Mouse (Mus musculus) layer of hippocampus, adult 18-20 months (tissue): ENCODE measurements around the gene Cmc2. TPM values are rescaled to one million over a fixed set of nuclear protein-coding genes. Genes with fewer than 3 reads are reported as not detected.

ENCODE experiments used
- DNase-seq, 2 experiments: peaks; one replicate each; pipeline ENCODE4 v3.0.0; 2022; ENCODE audit warnings: low spot score in 2 of 2
- total RNA-seq, 2 experiments: library from RNA; stranded (reverse); gene quantifications; 2 replicates each; pipeline ENCODE4 v1.2.3; 2021

Cmc2 gene
- total RNA-seq, 2 experiments from 2014 or later: 11.6 to 14.7 TPM

GRCm38 (mm10) chr8:116852042-116852441 is 69.2 kb downstream of the Cmc2 start:
- DNase-seq: no peak

- no peak for DNase-seq
Measured at GRCm38 (mm10) chr8:116848042-116848441, 73.2 kb downstream of the Cmc2 start.

DNA sequence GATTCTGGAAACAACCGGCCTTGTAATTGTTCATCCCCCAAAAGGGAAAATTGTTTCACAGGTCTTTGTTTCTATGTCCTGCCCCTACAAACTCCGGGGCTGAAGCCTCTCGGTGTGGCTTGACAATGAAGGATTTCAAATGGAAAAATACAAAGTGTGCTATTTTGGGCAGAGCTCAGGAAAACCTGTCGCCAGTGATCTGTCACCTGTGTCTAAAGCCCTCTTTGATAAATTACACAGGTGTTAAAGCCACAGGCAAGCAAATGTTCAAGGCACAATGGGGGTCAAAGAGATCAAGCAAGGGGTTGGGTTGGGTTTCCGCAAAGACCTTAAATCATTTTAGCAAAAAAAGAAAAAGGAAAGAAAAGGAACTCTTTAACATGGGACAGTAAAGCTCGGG is 78.6 kb downstream of the Cmc2 start:
- DNase-seq: no peak

Other genes with a start within 250 kb of the Cmc2 start
- 10 to 100 TPM in 1 of 2 experiments, 1 to 10 TPM in 1; 9.5 to 10.6 TPM for gene Cdyl2, start 188.5 kb downstream of the Cmc2 start, total RNA-seq
- 1 to 10 TPM in 1 of 2 experiments, under 1 TPM in 1; 0.81 to 1.2 TPM for gene Cenpn, start 275 bp upstream of the Cmc2 start, total RNA-seq
- gene Atmin, start 21.9 kb upstream of the Cmc2 start, total RNA-seq: 10 to 100 TPM; 43.9 to 47.8 TPM
- gene 1700030J22Rik, start 57.5 kb upstream of the Cmc2 start, total RNA-seq: 10 to 100 TPM in 1 of 2 experiments, 1 to 10 TPM in 1; 9.1 to 10.4 TPM
- 10 to 100 TPM; 43.9 to 50.1 TPM for gene Gcsh, start 72.1 kb upstream of the Cmc2 start, total RNA-seq
- gene Pkd1l2, start 161.0 kb upstream of the Cmc2 start, total RNA-seq: under 1 TPM; 0.08 to 0.12 TPM
- gene Bco1, start 174.4 kb upstream of the Cmc2 start, total RNA-seq: not detected
- 10 to 100 TPM; 18.5 to 19.4 TPM for gene Gan, start 236.7 kb upstream of the Cmc2 start, total RNA-seq